Comparison of ENCODE assay signal across 8 mouse cellular contexts in genomic region chr11:4986695-4987486, GRCm38 (mm10). TPM values are rescaled to one million over a fixed set of nuclear protein-coding genes. Genes with fewer than 3 reads are reported as not detected.
A peak's percentile ranks its signal among the peaks of the same experiment; 100 is the strongest.
DNase-seq lines count a peak whose midpoint lies in the region; ATAC-seq and TF ChIP-seq lines count a peak whose summit lies in the region.

Gene Ap1b1, plus strand, starts transcription at chr11:4986824.

- H3K9ac ChIP-seq in forebrain, embryonic 16.5 days (replicated peaks; ENCODE audit: low read depth, low read length), result peak within 1 kb of the TSS; percentile 74
- H3K9ac ChIP-seq in neural tube, embryonic 14.5 days (replicated peaks; ENCODE audit: low read depth, low read length), result peak within 1 kb of the TSS; percentile 74

- under 1% methylated on average over 61 of the region's 62 CpGs for WGBS in forebrain, embryonic 16.5 days
- under 1% methylated on average over 62 of the region's 62 CpGs for WGBS in neural tube, embryonic 14.5 days

- peak; percentile 46; the same call in 1 of the 2 replicates for TF ChIP-seq POLR2A in testis, adult 2 months (IDR thresholded peaks at IDR 0.05; ENCODE audit: control insufficient read depth, low read depth, low read length)

- TF ChIP-seq CTCF in G1E (IDR thresholded peaks at IDR 0.05; ENCODE audit: low read depth, low read length), result no peak
- no peak for TF ChIP-seq CTCF in testis, adult 2 months (IDR thresholded peaks at IDR 0.05; ENCODE audit: control insufficient read depth, insufficient read depth, insufficient replicate concordance, low read depth, low read length)

- peaks cover 36% of the 10 kb centered on the region for H3K36me3 ChIP-seq in G1E (replicated peaks)
- H3K36me3 ChIP-seq in forebrain, embryonic 16.5 days (ENCODE audit: control insufficient read depth, insufficient read depth), result no peaks in the 10 kb centered on the region
- no peaks in the 10 kb centered on the region; the same call in 1 of the 2 replicates for H3K36me3 ChIP-seq in neural tube, embryonic 14.5 days (ENCODE audit: control insufficient read depth, insufficient read depth, low read length)
- H3K36me3 ChIP-seq in testis, adult 2 months (ENCODE audit: control insufficient read depth, insufficient read depth, low read length), result no peaks in the 10 kb centered on the region

- intact Hi-C loops in heart, postnatal 25 days (cut with DNase I), result no loop called here

- H3K4me1 ChIP-seq in G1E (ENCODE audit: insufficient read depth, low read depth, low read length), result peaks cover 83% of the 10 kb centered on the region
- H3K4me1 ChIP-seq in forebrain, embryonic 16.5 days (replicated peaks; ENCODE audit: control insufficient read depth, insufficient read depth, low read length), result peaks cover 15% of the 10 kb centered on the region
- peaks cover 9% of the 10 kb centered on the region for H3K4me1 ChIP-seq in neural tube, embryonic 14.5 days (ENCODE audit: control insufficient read depth, insufficient read depth, low read length)
- peaks cover 8% of the 10 kb centered on the region for H3K4me1 ChIP-seq in testis, adult 2 months (ENCODE audit: control insufficient read depth, insufficient read depth, low read length)

- DNase-seq in G1E (ENCODE audit: low spot score), result peak; percentile 80
- peak; percentile 93 to 94 for DNase-seq in cerebellum, adult 18-20 months
- peak; percentile 78 for DNase-seq in heart, postnatal 25 days (ENCODE audit: low spot score)
- DNase-seq in layer of hippocampus, adult 18-20 months (ENCODE audit: low spot score in 2 of 2), result peak; percentile 84 to 89
- peak; percentile 91 to 94 for DNase-seq in lung, adult 18-20 months

- H3K4me3 ChIP-seq in G1E (ENCODE audit: low read depth, low read length), result peak within 1 kb of the TSS; percentile 86
- H3K4me3 ChIP-seq in forebrain, embryonic 16.5 days (replicated peaks; ENCODE audit: low read length), result peak within 1 kb of the TSS; percentile 73
- peak within 1 kb of the TSS; percentile 64 for H3K4me3 ChIP-seq in neural tube, embryonic 14.5 days (ENCODE audit: low read depth, low read length)
- H3K4me3 ChIP-seq in testis, adult 2 months (ENCODE audit: control insufficient read depth, low read depth, low read length), result peak within 1 kb of the TSS; percentile 97

- H3K27me3 ChIP-seq in G1E (ENCODE audit: insufficient read depth, low read length), result no peaks in the 10 kb centered on the region; the same call in 1 of the 2 replicates
- H3K27me3 ChIP-seq in forebrain, embryonic 16.5 days (replicated peaks; ENCODE audit: control insufficient read depth, insufficient read depth, low read length), result no peaks in the 10 kb centered on the region
- H3K27me3 ChIP-seq in neural tube, embryonic 14.5 days (ENCODE audit: control insufficient read depth, insufficient read depth, low read length), result no peaks in the 10 kb centered on the region
- no peaks in the 10 kb centered on the region for H3K27me3 ChIP-seq in testis, adult 2 months (ENCODE audit: control insufficient read depth, insufficient read depth, low read length)

- peak within 1 kb of the TSS; percentile 73 for H3K4me2 ChIP-seq in forebrain, embryonic 16.5 days (ENCODE audit: low read length)
- H3K4me2 ChIP-seq in neural tube, embryonic 14.5 days (ENCODE audit: low read depth, low read length), result peak within 1 kb of the TSS; percentile 96

- peak; percentile 36 for ATAC-seq in G1E (ENCODE audit: extremely low read depth, insufficient number of reproducible peaks, low FRiP score, poor library complexity, severe bottlenecking)
- peak; percentile 91 for ATAC-seq in forebrain, embryonic 16.5 days
- peak; percentile 93 for ATAC-seq in neural tube, embryonic 14.5 days (ENCODE audit: low read depth)

- H3K27ac ChIP-seq in forebrain, embryonic 16.5 days (ENCODE audit: low read length), result peak within 1 kb of the TSS; percentile 28; the same call in 1 of the 2 replicates
- no peak within 1 kb of the TSS for H3K27ac ChIP-seq in neural tube, embryonic 14.5 days (ENCODE audit: low read depth, low read length)
- H3K27ac ChIP-seq in testis, adult 2 months (ENCODE audit: control insufficient read depth, insufficient read depth, low read depth, low read length), result peak within 1 kb of the TSS; percentile 46

- H3K9me3 ChIP-seq in G1E (replicated peaks), result no peaks in the 10 kb centered on the region
- no peaks in the 10 kb centered on the region for H3K9me3 ChIP-seq in forebrain, embryonic 16.5 days (ENCODE audit: control insufficient read depth, low read length)
- no peaks in the 10 kb centered on the region for H3K9me3 ChIP-seq in neural tube, embryonic 14.5 days (ENCODE audit: control insufficient read depth, low read length)

RNA-seq across cellular contexts. Expression of gene Ap1b1, which starts in this region (rescaled TPM):
- 129 and 141 TPM in 2 replicates for total RNA-seq in G1E (2014; fragmentation: Nextera tagmentation)
- total RNA-seq in G1E (2017), result 94.9 and 98.0 TPM in 2 replicates
- polyA plus RNA-seq in G1E (2012), result 76.1 and 86.1 TPM in 2 replicates
- 90.6 and 92.1 TPM in 2 replicates for polyA plus RNA-seq in forebrain, embryonic 16.5 days (2015; fragmentation: Nextera tagmentation; extraction: Ambion mirVana)
- 10 to 100 TPM; 53.1 to 58.1 TPM for total RNA-seq in heart, postnatal 25 days (2021)
- 100 to 1,000 TPM; 155 TPM for total RNA-seq in layer of hippocampus, adult 18-20 months (2021)
- 94.9 and 105 TPM in 2 replicates for polyA plus RNA-seq in neural tube, embryonic 14.5 days (2014; fragmentation: Nextera tagmentation; extraction: Ambion mirVana)
- polyA plus RNA-seq in testis, adult 2 months (2012; rRNA removed), result 27.7 and 33.3 TPM in 2 replicates

Comparison
In these comparisons a context has a peak if more than half of its experiments do, and no peak if none do; other contexts are left out.
1. ATAC-seq: peak in every context shown above with its lines; median percentile 93 in neural tube, embryonic 14.5 days; 91 in forebrain, embryonic 16.5 days; 36 in G1E.